Mouse (Mus musculus) neural tube, embryonic 11.5 days (tissue): ENCODE results near the gene Gm11563. TPM values are rescaled to one million over a fixed set of nuclear protein-coding genes. Genes with fewer than 3 reads are reported as not detected.
"Not testable (repeated sequence)": the region's sequence is repeated elsewhere in the genome, so short reads cannot be mapped to it uniquely, and the experiment has no call there.

ENCODE experiments used
- ATAC-seq: fragments of 200-750 bp; cut with Nextera tagmentation; 2 replicates; pipeline ENCODE4 v1.8.0; 2017; ENCODE audit warnings: moderate number of reproducible peaks, mild to moderate bottlenecking, moderate TSS enrichment, moderate library complexity; ENCODE audit not compliant: insufficient read depth, low FRiP score, low TSS enrichment
- DNase-seq: peaks from one replicate; pipeline ENCODE4 v3.0.0-alpha.2; 2015; ENCODE audit warnings: low spot score
- H3K27ac ChIP-seq: fragments of 300-500 bp; sonication (generic); 2 replicates; pipeline ENCODE4 v1.5.1; 2014; ENCODE audit warnings: low read depth, mild to moderate bottlenecking, low read length
- H3K27me3 ChIP-seq: fragments of 300-500 bp; sonication (generic); 2 replicates; pipeline ENCODE4 v1.6.1; 2014; ENCODE audit warnings: mild to moderate bottlenecking, low read length, mixed read lengths; ENCODE audit not compliant: control insufficient read depth, insufficient read depth
- H3K36me3 ChIP-seq: fragments of 300-500 bp; sonication (generic); 2 replicates; pipeline ENCODE4 v1.6.1; 2014; ENCODE audit warnings: mild to moderate bottlenecking, low read length, moderate library complexity, mixed read lengths; ENCODE audit not compliant: control insufficient read depth, insufficient read depth
- H3K4me1 ChIP-seq: fragments of 300-500 bp; sonication (generic); 2 replicates; pipeline ENCODE4 v1.6.1; 2014; ENCODE audit warnings: low read length, mixed read lengths; ENCODE audit not compliant: control insufficient read depth, insufficient read depth
- H3K4me2 ChIP-seq: fragments of 300-500 bp; sonication (generic); 2 replicates; pipeline ENCODE4 v1.6.1; 2014; ENCODE audit warnings: low read depth, mild to moderate bottlenecking, moderate library complexity
- H3K4me3 ChIP-seq: fragments of 300-500 bp; sonication (generic); 2 replicates; pipeline ENCODE4 v1.5.1; 2014; ENCODE audit warnings: low read depth, low read length
- H3K9ac ChIP-seq: fragments of 300-500 bp; sonication (generic); 2 replicates; pipeline ENCODE4 v1.6.1; 2014; ENCODE audit warnings: mild to moderate bottlenecking, low read length
- H3K9me3 ChIP-seq: fragments of 300-500 bp; sonication (generic); 2 replicates; pipeline ENCODE4 v1.6.1; 2016; ENCODE audit warnings: low read length; ENCODE audit not compliant: control insufficient read depth
- WGBS: fragments of 180-500 bp; shearing (Covaris S2); extraction: QIAGEN DNeasy Blood & Tissue Kit; methylation state at CpG from one replicate; pipeline ENCODE4 v1.1.7; 2014; 5-methylcytosine and 5-hydroxymethylcytosine counted together
- polyA plus RNA-seq: library from polyadenylated mRNA; unstranded; fragments of >200 nt; fragmentation: Nextera tagmentation; extraction: Ambion mirVana; gene quantifications from 2 replicates; pipeline ENCODE4 v1.2.1, GENCODE M21; 2014

Gm11563 gene
- polyA plus RNA-seq, 1 experiment from 2014 or later: not detected

DNA sequence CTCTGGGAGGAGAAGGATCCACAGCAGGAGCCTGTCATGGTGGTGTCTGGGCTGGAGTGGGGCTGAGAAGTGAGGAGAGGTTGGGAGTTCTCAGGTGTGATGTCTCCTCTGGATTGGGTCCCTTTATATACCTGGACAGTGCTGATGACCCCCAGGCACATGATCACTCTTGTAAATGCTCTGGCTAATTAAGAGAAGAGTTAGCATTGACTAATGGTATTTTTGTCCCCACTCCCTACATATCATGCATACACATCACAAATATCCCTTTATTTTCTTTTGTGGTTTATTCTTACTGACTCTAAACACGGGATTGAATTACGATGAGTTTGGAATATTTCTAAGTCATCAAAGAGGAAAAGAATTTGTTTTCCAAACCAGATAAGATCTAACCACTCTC lies 38.4 kb downstream of the Gm11563 start, which contains the start of gene Gm11562:
Gm11562 (minus strand) TSS at position 101 of the 400 bp plus-strand sequence.
- H3K9me3 ChIP-seq: no peaks in the 10 kb centered on the region
- no peak for DNase-seq
- H3K27ac ChIP-seq: no peak within 1 kb of the TSS
- no peak for ATAC-seq
- H3K9ac ChIP-seq: no peak within 1 kb of the TSS
- no peak within 1 kb of the TSS for H3K4me2 ChIP-seq
- WGBS: 93% methylated on average over 2 of the region's 2 CpGs
- no peaks in the 10 kb centered on the region for H3K36me3 ChIP-seq
- H3K4me1 ChIP-seq: no peaks in the 10 kb centered on the region
- H3K4me3 ChIP-seq: no peak within 1 kb of the TSS
- H3K27me3 ChIP-seq: no peaks in the 10 kb centered on the region

DNA sequence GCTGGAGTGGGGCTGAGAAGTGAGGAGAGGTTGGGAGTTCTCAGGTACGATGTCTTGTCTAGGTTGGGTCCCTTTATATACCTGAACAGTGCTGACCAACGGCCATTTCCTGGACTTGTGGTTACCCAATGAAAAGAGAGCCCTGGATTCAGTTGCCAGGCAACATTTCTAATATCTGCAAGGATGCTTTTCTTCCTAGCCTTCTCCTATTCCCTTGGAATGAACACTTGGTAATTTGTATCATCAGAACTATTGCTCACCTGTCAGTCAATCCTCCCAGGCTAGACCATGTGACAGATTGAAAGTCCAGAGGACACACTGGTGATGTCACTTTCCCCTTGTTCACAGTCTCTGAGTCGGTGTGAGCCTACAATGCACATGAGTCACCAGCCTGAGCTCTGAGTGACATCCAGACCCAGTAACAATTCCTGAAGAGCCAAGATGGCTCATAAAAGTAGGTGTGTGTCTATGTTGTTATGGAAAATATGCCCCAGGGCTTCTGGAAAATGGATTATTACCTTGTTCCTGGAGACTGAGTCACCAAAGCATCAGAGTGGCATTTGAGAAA lies 43.9 kb downstream of the Gm11563 start, which contains the start of gene Krtap2-4:
Krtap2-4 (minus strand) TSS at position 51 of the 568 bp plus-strand sequence.
- ATAC-seq: no peak
- H3K4me1 ChIP-seq: no peaks in the 10 kb centered on the region
- no peaks in the 10 kb centered on the region for H3K27me3 ChIP-seq
- WGBS: 78% methylated on average over 3 of the region's 3 CpGs
- no peak within 1 kb of the TSS for H3K4me2 ChIP-seq
- H3K36me3 ChIP-seq: no peaks in the 10 kb centered on the region
- no peak within 1 kb of the TSS for H3K4me3 ChIP-seq
- H3K9me3 ChIP-seq: no peaks in the 10 kb centered on the region
- H3K9ac ChIP-seq: no peak within 1 kb of the TSS
- DNase-seq: no peak
- H3K27ac ChIP-seq: no peak within 1 kb of the TSS

DNA sequence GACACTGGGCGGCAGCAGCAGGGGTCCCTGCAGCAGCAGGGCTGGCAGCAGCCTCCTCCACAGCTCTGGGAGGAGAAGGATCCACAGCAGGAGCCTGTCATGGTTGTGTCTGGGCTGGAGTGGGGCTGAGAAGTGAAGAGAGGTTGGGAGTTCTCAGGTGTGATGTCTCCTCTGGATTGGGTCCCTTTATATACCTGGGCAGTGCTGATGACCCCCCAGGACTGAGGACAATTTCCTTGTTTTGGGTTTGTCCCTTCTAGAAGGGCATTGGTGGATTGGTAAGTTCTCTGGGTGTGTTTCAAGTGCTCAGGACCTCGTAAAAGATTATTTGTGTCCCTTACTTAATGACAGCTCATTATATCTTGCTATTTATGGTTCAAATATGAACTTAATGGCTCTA lies 48.7 kb downstream of the Gm11563 start, which contains the start of gene Gm11937:
Gm11937 (minus strand) TSS at position 101 of the 400 bp plus-strand sequence.
- not testable (repeated sequence) for DNase-seq, H3K27me3 ChIP-seq, H3K4me1 ChIP-seq, H3K4me3 ChIP-seq, H3K9me3 ChIP-seq, H3K27ac ChIP-seq, ATAC-seq, H3K9ac ChIP-seq, H3K4me2 ChIP-seq, H3K36me3 ChIP-seq
- 76% methylated on average over 1 of the region's 2 CpGs for whole genome bisulfite sequencing

DNA sequence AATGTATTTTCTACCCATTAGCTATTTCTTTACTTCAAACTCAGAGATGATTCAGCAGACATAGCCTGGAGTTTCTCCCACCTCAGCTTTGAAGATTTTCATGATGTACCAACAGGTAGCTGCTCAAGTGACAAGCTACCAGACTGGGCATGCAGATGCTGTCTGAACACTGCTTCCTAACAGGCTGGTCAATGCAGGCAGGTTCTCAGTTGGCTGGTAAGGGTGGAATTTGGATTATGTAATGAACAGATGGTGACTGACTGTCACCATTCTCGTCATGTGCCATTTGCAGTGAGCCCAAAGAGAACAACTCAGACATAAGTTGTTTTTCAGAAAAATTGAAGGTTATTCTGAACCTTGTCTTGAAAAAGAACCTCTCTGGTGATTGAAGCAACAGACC lies 49.6 kb downstream of the Gm11563 start:
- no peak for DNase-seq
- Histone ChIP-seq H3K36me3 (no peaks in the 10 kb centered on the region), H3K4me3 (no peak overlapping the region), H3K4me1 (no peaks in the 10 kb centered on the region), H3K27me3 (no peaks in the 10 kb centered on the region), H3K9ac (no peak overlapping the region), H3K4me2 (no peak overlapping the region), H3K9me3 (no peaks in the 10 kb centered on the region), H3K27ac (no peak overlapping the region)
- no peak for ATAC-seq
- 78% methylated on average over 1 of the region's 1 CpGs for WGBS

Other genes starting within 250 kb of the Gm11563 start
- not detected in 2 replicates for gene Krt12, start 236.7 kb downstream of the Gm11563 start, polyA plus RNA-seq
- gene Krt20, start 220.8 kb downstream of the Gm11563 start, polyA plus RNA-seq: 0.19 and 0.28 TPM in 2 replicates
- gene Krt23, start 165.8 kb downstream of the Gm11563 start, polyA plus RNA-seq: not detected in 2 replicates
- gene Krt39, start 137.6 kb downstream of the Gm11563 start, polyA plus RNA-seq: not detected in 2 replicates
- gene Krt40, start 115.8 kb downstream of the Gm11563 start, polyA plus RNA-seq: not detected in 2 replicates
- gene Krtap3-3, start 108.1 kb downstream of the Gm11563 start, polyA plus RNA-seq: not detected in 2 replicates
- not detected in 2 replicates for gene Krtap3-2, start 102.1 kb downstream of the Gm11563 start, polyA plus RNA-seq
- gene Gm11939, start 99.5 kb downstream of the Gm11563 start, polyA plus RNA-seq: not detected in 2 replicates
- not detected in 2 replicates for gene Krtap3-1, start 92.3 kb downstream of the Gm11563 start, polyA plus RNA-seq
- not detected in 2 replicates for gene Krtap1-5, start 77.9 kb downstream of the Gm11563 start, polyA plus RNA-seq
- gene Krtap1-4, start 75.3 kb downstream of the Gm11563 start, polyA plus RNA-seq: not detected in 2 replicates
- not detected in 2 replicates for gene Krtap1-3, start 67.6 kb downstream of the Gm11563 start, polyA plus RNA-seq
- gene Krtap9-3, start 60.9 kb downstream of the Gm11563 start, polyA plus RNA-seq: not detected in 2 replicates
- gene Gm11938, start 55.7 kb downstream of the Gm11563 start, polyA plus RNA-seq: not detected in 2 replicates
- not detected in 2 replicates for gene Gm11937, start 48.8 kb downstream of the Gm11563 start, polyA plus RNA-seq
- gene Krtap2-4, start 44.1 kb downstream of the Gm11563 start, polyA plus RNA-seq: not detected in 2 replicates
- not detected in 2 replicates for gene Gm11562, start 38.5 kb downstream of the Gm11563 start, polyA plus RNA-seq
- not detected in 2 replicates for gene Krtap4-1, start 30.7 kb downstream of the Gm11563 start, polyA plus RNA-seq
- not detected in 2 replicates for gene Krtap4-2, start 23.9 kb downstream of the Gm11563 start, polyA plus RNA-seq
- not detected in 2 replicates for gene Krtap4-7, start 14.9 kb downstream of the Gm11563 start, polyA plus RNA-seq
- gene Gm11555, start 8.7 kb downstream of the Gm11563 start, polyA plus RNA-seq: not detected in 2 replicates
- not detected in 2 replicates for gene Krtap4-6, start 7.0 kb upstream of the Gm11563 start, polyA plus RNA-seq
- gene Gm14190, start 31.8 kb upstream of the Gm11563 start, polyA plus RNA-seq: not detected in 2 replicates
- not detected in 2 replicates for gene Gm14180, start 75.3 kb upstream of the Gm11563 start, polyA plus RNA-seq
- gene Gm11595, start 114.0 kb upstream of the Gm11563 start, polyA plus RNA-seq: not detected in 2 replicates
- gene Krtap4-8, start 121.7 kb upstream of the Gm11563 start, polyA plus RNA-seq: not detected in 2 replicates
- gene Krtap4-9, start 126.2 kb upstream of the Gm11563 start, polyA plus RNA-seq: not detected in 2 replicates
- gene Gm11596, start 134.5 kb upstream of the Gm11563 start, polyA plus RNA-seq: not detected in 2 replicates
- gene Gm11569, start 140.0 kb upstream of the Gm11563 start, polyA plus RNA-seq: not detected in 2 replicates
- gene Gm11554, start 145.5 kb upstream of the Gm11563 start, polyA plus RNA-seq: not detected in 2 replicates
- gene Krtap4-13, start 150.9 kb upstream of the Gm11563 start, polyA plus RNA-seq: not detected in 2 replicates
- not detected in 2 replicates for gene Gm11564, start 156.7 kb upstream of the Gm11563 start, polyA plus RNA-seq
- gene 2300003K06Rik, start 179.1 kb upstream of the Gm11563 start, polyA plus RNA-seq: not detected in 2 replicates
- not detected in 2 replicates for gene Krtap4-16, start 192.6 kb upstream of the Gm11563 start, polyA plus RNA-seq
- not detected in 2 replicates for gene Gm11568, start 199.0 kb upstream of the Gm11563 start, polyA plus RNA-seq
- not detected in 2 replicates for gene Gm11559, start 205.5 kb upstream of the Gm11563 start, polyA plus RNA-seq
- not detected in 2 replicates for gene Krtap9-1, start 214.4 kb upstream of the Gm11563 start, polyA plus RNA-seq
- 0.23 TPM in 1 of 2 replicates, not detected in the other for gene Gm11567, start 220.2 kb upstream of the Gm11563 start, polyA plus RNA-seq
- gene Krtap31-1, start 249.0 kb upstream of the Gm11563 start, polyA plus RNA-seq: not detected in 2 replicates